Mouse (Mus musculus) forebrain, embryonic 12.5 days (tissue): ENCODE data around the gene Zbtb45. TPM values are rescaled to one million over a fixed set of nuclear protein-coding genes. Genes with fewer than 3 reads are reported as not detected.

Experiments used
- ATAC-seq: fragments of 200-750 bp; cut with Nextera tagmentation; 2 replicates; pipeline ENCODE4 v1.8.0; 2017; ENCODE audit warnings: moderate TSS enrichment; ENCODE audit not compliant: low FRiP score
- H3K27ac ChIP-seq: fragments of 300-500 bp; sonication (generic); 2 replicates; pipeline ENCODE4 v1.5.1; 2016; ENCODE audit warnings: mild to moderate bottlenecking
- H3K27me3 ChIP-seq: fragments of 300-500 bp; sonication (generic); 2 replicates; pipeline ENCODE4 v1.6.1; 2016; ENCODE audit warnings: mild to moderate bottlenecking
- H3K36me3 ChIP-seq: fragments of 300-500 bp; sonication (generic); replicated peaks from 2 replicates; pipeline ENCODE4 v1.6.1; 2016; ENCODE audit warnings: mild to moderate bottlenecking
- H3K4me1 ChIP-seq: fragments of 300-500 bp; sonication (generic); 2 replicates; pipeline ENCODE4 v1.6.1; 2016
- H3K4me2 ChIP-seq: fragments of 300-500 bp; sonication (generic); 2 replicates; pipeline ENCODE4 v1.6.1; 2016; ENCODE audit warnings: mild to moderate bottlenecking, moderate library complexity
- H3K4me3 ChIP-seq: fragments of 300-500 bp; sonication (generic); replicated peaks from 2 replicates; pipeline ENCODE4 v1.5.1; 2016; ENCODE audit warnings: mild to moderate bottlenecking
- H3K9ac ChIP-seq: fragments of 300-500 bp; sonication (generic); 2 replicates; pipeline ENCODE4 v1.6.1; 2016; ENCODE audit warnings: mild to moderate bottlenecking
- H3K9me3 ChIP-seq: fragments of 300-500 bp; sonication (generic); 2 replicates; pipeline ENCODE4 v1.6.1; 2016
- WGBS: fragments of 180-500 bp; shearing (Covaris S2); methylation state at CpG from one replicate; pipeline ENCODE4 v1.1.7; 2016; 5-methylcytosine and 5-hydroxymethylcytosine counted together
- polyA plus RNA-seq: library from polyadenylated mRNA; unstranded; fragments of >200 nt; fragmentation: Nextera tagmentation; extraction: Ambion mirVana; gene quantifications from 2 replicates; pipeline ENCODE4 v1.2.1, GENCODE M21; 2016

The Zbtb45 gene
- polyA plus RNA-seq, 1 experiment from 2014 or later, result 34.9 TPM

- WGBS, result 77% methylated on average over 6 of the region's 6 CpGs
- Histone ChIP-seq H3K4me3 (no peak overlapping the region), H3K36me3 (no peaks in the 10 kb centered on the region), H3K4me1 (peaks cover 24% of the 10 kb centered on the region), H3K27ac (no peak overlapping the region), H3K4me2 (no peak overlapping the region), H3K27me3 (peaks cover 53% of the 10 kb centered on the region), H3K9me3 (0 out of 2 replicates have a peak, but pooled peaks cover 5% of the 10 kb centered on the region), H3K9ac (no peak overlapping the region)
- no peak for ATAC-seq
Observed at GRCm38 (mm10) chr7:13042511-13042910, 32.7 kb upstream of the Zbtb45 start.

GRCm38 (mm10) chr7:13041256-13041655 is 31.4 kb upstream of the Zbtb45 start:
- peaks cover 32% of the 10 kb centered on the region for H3K4me1 ChIP-seq
- H3K9ac ChIP-seq, result no peak overlapping the region
- H3K27me3 ChIP-seq, result peaks cover 53% of the 10 kb centered on the region
- no peak overlapping the region for H3K4me2 ChIP-seq
- WGBS, result 78% methylated on average over 1 of the region's 1 CpGs
- H3K27ac ChIP-seq, result no peak overlapping the region
- peaks cover 4% of the 10 kb centered on the region for H3K36me3 ChIP-seq
- no peak for ATAC-seq
- no peak overlapping the region for H3K4me3 ChIP-seq
- 0 out of 2 replicates have a peak, but pooled peaks cover 5% of the 10 kb centered on the region for H3K9me3 ChIP-seq

GRCm38 (mm10) chr7:13039181-13039580 is 29.3 kb upstream of the Zbtb45 start:
- WGBS, result 94% methylated on average over 1 of the region's 1 CpGs
- Histone ChIP-seq H3K4me3 (peak overlapping the region; percentile 78), H3K9ac (peak overlapping the region; percentile 97), H3K9me3 (0 out of 2 replicates have a peak, but pooled peaks cover 5% of the 10 kb centered on the region), H3K27ac (no peak overlapping the region), H3K4me2 (peak overlapping the region; percentile 91), H3K36me3 (peaks cover 17% of the 10 kb centered on the region), H3K4me1 (peaks cover 41% of the 10 kb centered on the region), H3K27me3 (peaks cover 36% of the 10 kb centered on the region)
- ATAC-seq, result no peak

GRCm38 (mm10) chr7:13038621-13039169 is 28.9 kb upstream of the Zbtb45 start:
- WGBS, result 28% methylated on average over 15 of the region's 15 CpGs
- no peak for ATAC-seq
- H3K4me1 ChIP-seq, result peaks cover 41% of the 10 kb centered on the region

GRCm38 (mm10) chr7:13037901-13038555 is 28.2 kb upstream of the Zbtb45 start, which contains the start of gene Ube2m:
TSS of gene Ube2m (minus strand) at chr7:13038275.
- Histone ChIP-seq H3K9ac (peak within 1 kb of the TSS; percentile 97), H3K27me3 (peaks cover 25% of the 10 kb centered on the region), H3K27ac (peak within 1 kb of the TSS; percentile 100), H3K9me3 (no peaks in the 10 kb centered on the region), H3K4me3 (peak within 1 kb of the TSS; percentile 78), H3K4me2 (peak within 1 kb of the TSS; percentile 91), H3K4me1 (peaks cover 40% of the 10 kb centered on the region), H3K36me3 (peaks cover 22% of the 10 kb centered on the region)
- ATAC-seq, result peak; percentile 92
- under 1% methylated on average over 51 of the region's 65 CpGs for WGBS

More at GRCm38 (mm10) chr7:13038621-13039169, 28.9 kb upstream of the Zbtb45 start:
- Histone ChIP-seq H3K27me3 (peaks cover 32% of the 10 kb centered on the region), H3K27ac (peak overlapping the region; percentile 100), H3K4me3 (peak overlapping the region; percentile 78), H3K36me3 (peaks cover 17% of the 10 kb centered on the region), H3K9ac (peak overlapping the region; percentile 97), H3K9me3 (0 out of 2 replicates have a peak, but pooled peaks cover 3% of the 10 kb centered on the region), H3K4me2 (peak overlapping the region; percentile 91)

- Histone ChIP-seq H3K4me3 (peak overlapping the region; percentile 78), H3K27ac (peak overlapping the region; percentile 100), H3K9ac (peak overlapping the region; percentile 97), H3K9me3 (no peaks in the 10 kb centered on the region), H3K36me3 (peaks cover 29% of the 10 kb centered on the region), H3K27me3 (peaks cover 18% of the 10 kb centered on the region), H3K4me2 (peak overlapping the region; percentile 91), H3K4me1 (peaks cover 47% of the 10 kb centered on the region)
- under 1% methylated on average over 32 of the region's 33 CpGs for WGBS
- ATAC-seq, result peak; percentile 7; the same call in 1 of the 2 replicates
Observed at GRCm38 (mm10) chr7:13037366-13037765, 27.5 kb upstream of the Zbtb45 start.

- peaks cover 47% of the 10 kb centered on the region for H3K4me1 ChIP-seq
- WGBS, result 46% methylated on average over 4 of the region's 4 CpGs
- H3K27ac ChIP-seq, result peak overlapping the region; percentile 100; the same call in 1 of the 2 replicates
- H3K4me2 ChIP-seq, result peak overlapping the region; percentile 91
- H3K36me3 ChIP-seq, result peaks cover 35% of the 10 kb centered on the region
- H3K27me3 ChIP-seq, result peaks cover 13% of the 10 kb centered on the region
- peak overlapping the region; percentile 97 for H3K9ac ChIP-seq
- H3K9me3 ChIP-seq, result no peaks in the 10 kb centered on the region
- peak overlapping the region; percentile 78 for H3K4me3 ChIP-seq
- no peak for ATAC-seq
Observed at GRCm38 (mm10) chr7:13036806-13037205, 27.0 kb upstream of the Zbtb45 start.

- Histone ChIP-seq H3K9me3 (no peaks in the 10 kb centered on the region), H3K4me1 (peaks cover 47% of the 10 kb centered on the region), H3K27ac (peak overlapping the region; percentile 91), H3K4me2 (peak overlapping the region; percentile 85; the same call in 1 of the 2 replicates), H3K9ac (peak overlapping the region; percentile 74; the same call in 1 of the 2 replicates), H3K36me3 (peaks cover 49% of the 10 kb centered on the region), H3K4me3 (peak overlapping the region; percentile 61), H3K27me3 (no peaks in the 10 kb centered on the region)
- no peak for ATAC-seq
- 85% methylated on average over 17 of the region's 17 CpGs for WGBS
Observed at GRCm38 (mm10) chr7:13035211-13035855, 25.5 kb upstream of the Zbtb45 start.

GRCm38 (mm10) chr7:13034148-13034977 is 24.5 kb upstream of the Zbtb45 start, which contains the start of gene Chmp2a:
TSS of gene Chmp2a (minus strand) at chr7:13034807.
- Histone ChIP-seq H3K36me3 (peaks cover 59% of the 10 kb centered on the region), H3K9ac (peak within 1 kb of the TSS; percentile 74), H3K4me2 (peak within 1 kb of the TSS; percentile 85), H3K4me3 (peak within 1 kb of the TSS; percentile 61), H3K9me3 (no peaks in the 10 kb centered on the region), H3K27me3 (no peaks in the 10 kb centered on the region), H3K27ac (peak within 1 kb of the TSS; percentile 91), H3K4me1 (peaks cover 46% of the 10 kb centered on the region)
- ATAC-seq, result peak; percentile 83
- under 1% methylated on average over 45 of the region's 45 CpGs for WGBS

- no peaks in the 10 kb centered on the region for H3K27me3 ChIP-seq
- no peaks in the 10 kb centered on the region for H3K9me3 ChIP-seq
- peak overlapping the region; percentile 91 for H3K27ac ChIP-seq
- no peak for ATAC-seq
- peak overlapping the region; percentile 74 for H3K9ac ChIP-seq
- H3K36me3 ChIP-seq, result peaks cover 67% of the 10 kb centered on the region
- WGBS, result 52% methylated on average over 13 of the region's 13 CpGs
- peak overlapping the region; percentile 85 for H3K4me2 ChIP-seq
- peaks cover 38% of the 10 kb centered on the region for H3K4me1 ChIP-seq
- peak overlapping the region; percentile 61 for H3K4me3 ChIP-seq
Observed at GRCm38 (mm10) chr7:13033451-13034147, 23.8 kb upstream of the Zbtb45 start.

- no peak for ATAC-seq
- Histone ChIP-seq H3K27me3 (no peaks in the 10 kb centered on the region), H3K4me3 (no peak overlapping the region), H3K9me3 (no peaks in the 10 kb centered on the region), H3K36me3 (peaks cover 77% of the 10 kb centered on the region), H3K27ac (no peak overlapping the region), H3K9ac (no peak overlapping the region), H3K4me2 (no peak overlapping the region), H3K4me1 (peaks cover 38% of the 10 kb centered on the region)
- 94% methylated on average over 7 of the region's 7 CpGs for WGBS
Observed at GRCm38 (mm10) chr7:13032541-13032940, 22.7 kb upstream of the Zbtb45 start.
